Mouse (Mus musculus) cerebral cortex, adult 2 months (tissue): ENCODE results near the gene Pnma5.

Experiments used
- WGBS: fragments of 180-500 bp; shearing (Covaris S2); methylation state at CpG from one replicate; pipeline ENCODE4 v1.1.7; 2018; 5-methylcytosine and 5-hydroxymethylcytosine counted together

The Pnma5 gene

DNA sequence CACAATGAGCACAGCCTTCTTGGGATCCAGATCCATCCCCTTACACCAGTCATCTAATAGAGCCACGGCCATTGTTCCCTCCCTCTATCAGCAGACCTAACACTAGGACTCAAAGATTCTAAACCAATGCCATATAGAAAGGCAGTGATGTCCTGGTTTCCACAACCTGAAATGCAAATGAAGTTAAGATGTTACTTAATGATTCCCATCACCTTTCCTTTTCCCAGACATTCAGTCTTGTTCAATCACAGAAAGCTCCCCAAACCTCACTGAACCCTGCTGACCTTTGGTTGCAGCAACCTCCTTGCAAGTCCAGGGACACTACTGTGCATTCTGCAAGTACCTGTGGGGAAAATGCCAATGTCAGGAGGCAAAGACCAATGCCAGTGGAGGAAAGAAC is at the start of gene Pnma5:
Gene Pnma5 (minus strand): TSS at position 101 of the 400 bp plus-strand sequence.
- 84% methylated on average over 1 of the region's 1 CpGs for WGBS

- 85% methylated on average over 19 of the region's 19 CpGs for WGBS
Measured at GRCm38 (mm10) chrX:73082267-73083055, 45.6 kb upstream of the Pnma5 start, which contains the start of gene Xlr4a. Xlr4a (minus strand) TSS chrX:73082478.

GRCm38 (mm10) chrX:73066765-73067312 is 29.9 kb upstream of the Pnma5 start:
- no CpG with 5 or more reads among the region's 5 CpGs for WGBS

GRCm38 (mm10) chrX:73064415-73064793 is 27.5 kb upstream of the Pnma5 start, which contains the start of gene Pnma3:
Pnma3 (plus strand) TSS chrX:73064787.
- WGBS = 7% methylated on average over 7 of the region's 7 CpGs

DNA sequence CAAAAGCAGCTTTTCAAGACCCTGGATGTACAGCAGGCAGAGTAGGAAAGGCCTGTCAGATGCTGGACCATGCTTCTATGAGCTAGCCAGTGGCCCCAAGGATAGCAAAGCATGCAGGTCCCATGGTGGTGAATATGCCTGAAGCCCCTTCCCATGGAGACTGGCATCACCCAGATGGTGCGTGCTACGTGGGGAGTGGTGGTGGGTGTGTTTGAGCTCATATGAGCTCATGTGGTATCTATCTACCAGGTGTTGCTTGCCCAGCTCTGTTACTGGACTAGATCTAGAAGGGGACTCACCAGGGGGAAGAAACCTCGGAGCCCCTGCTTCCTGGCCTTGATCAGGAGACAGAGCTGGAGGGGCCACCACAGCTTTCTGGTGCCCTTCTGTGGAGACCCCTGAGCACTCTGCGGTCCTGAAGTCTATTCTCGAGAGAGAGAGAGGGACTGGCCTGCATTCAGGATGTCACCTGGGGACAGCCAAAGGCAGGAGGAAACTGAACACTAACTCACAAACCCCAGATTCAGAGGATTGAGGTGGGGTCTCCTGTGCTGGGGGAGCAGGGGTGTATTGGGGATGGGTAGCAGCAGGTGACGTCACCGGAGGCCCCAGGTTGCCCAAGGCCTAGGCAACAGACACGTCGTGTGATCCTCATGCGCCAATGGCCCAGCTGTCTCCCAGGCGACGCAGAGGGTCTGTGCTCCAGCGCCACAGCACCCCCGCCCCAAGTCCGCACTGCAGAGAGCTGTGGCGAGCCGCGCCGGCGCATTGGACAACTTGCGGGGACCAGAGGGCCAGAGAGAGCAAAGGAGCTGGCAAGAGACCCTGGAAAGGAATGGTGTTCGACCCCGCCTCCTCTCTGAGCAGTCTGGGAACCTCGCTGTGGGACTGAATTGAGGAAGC is 26.9 kb upstream of the Pnma5 start:
- WGBS = 30% methylated on average over 24 of the region's 24 CpGs

DNA sequence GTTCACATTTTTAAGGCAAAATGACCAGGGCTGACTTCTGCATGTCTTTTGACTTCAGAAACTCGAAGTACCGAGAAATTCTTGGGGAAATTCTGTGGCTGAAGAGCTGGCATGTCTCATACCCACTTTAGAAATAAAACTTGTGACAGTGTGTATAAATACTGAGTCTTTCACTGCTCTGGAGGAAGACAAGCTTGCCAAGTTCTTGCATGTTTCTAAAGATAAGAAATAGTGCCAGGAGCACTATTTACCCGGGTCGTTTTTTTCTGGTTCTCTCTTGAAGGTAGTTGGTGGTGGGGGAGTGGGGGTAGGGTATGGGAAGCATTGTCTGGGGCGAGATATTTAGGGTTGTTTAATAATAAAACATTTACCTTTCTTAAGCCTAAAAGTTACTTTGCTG is 25.4 kb upstream of the Pnma5 start:
- 27% methylated on average over 5 of the region's 5 CpGs for WGBS

GRCm38 (mm10) chrX:73061528-73061927 is 24.6 kb upstream of the Pnma5 start:
- 86% methylated on average over 1 of the region's 1 CpGs for WGBS

DNA sequence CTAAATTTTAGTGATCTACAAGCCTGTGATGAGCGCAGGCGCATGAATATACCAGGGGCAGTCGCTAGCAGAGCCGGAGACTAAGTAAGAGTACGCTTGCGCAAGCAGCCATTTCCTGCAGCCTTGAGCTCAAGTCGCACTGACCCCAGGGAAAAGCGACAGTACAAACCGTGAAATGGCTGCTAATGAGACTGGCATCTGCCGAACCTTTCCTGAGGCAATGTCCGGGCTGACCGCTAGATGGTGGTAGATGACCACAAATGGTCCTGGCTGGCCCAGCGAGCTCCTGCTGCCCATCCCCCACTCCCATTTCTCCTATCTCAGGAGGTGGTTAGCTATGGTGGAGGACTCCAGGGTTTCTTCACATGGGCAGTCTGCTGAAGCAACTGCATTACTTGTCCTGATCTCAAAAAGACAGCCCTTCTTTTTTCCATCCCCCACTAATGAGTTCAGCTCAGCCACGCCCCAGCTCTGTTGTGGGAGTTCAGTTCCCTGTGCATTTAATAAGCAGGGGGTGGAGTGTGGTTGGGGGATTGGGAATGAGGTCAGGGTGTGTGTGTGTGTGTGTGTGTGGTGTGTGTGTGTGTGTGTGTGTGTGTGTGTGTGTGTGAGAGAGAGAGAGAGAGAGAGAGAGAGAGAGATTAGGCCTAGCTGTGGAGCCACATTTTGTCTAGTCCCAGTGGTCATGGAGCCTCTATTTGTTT is 17.1 kb upstream of the Pnma5 start:
- 4% methylated on average over 14 of the region's 14 CpGs for WGBS

DNA sequence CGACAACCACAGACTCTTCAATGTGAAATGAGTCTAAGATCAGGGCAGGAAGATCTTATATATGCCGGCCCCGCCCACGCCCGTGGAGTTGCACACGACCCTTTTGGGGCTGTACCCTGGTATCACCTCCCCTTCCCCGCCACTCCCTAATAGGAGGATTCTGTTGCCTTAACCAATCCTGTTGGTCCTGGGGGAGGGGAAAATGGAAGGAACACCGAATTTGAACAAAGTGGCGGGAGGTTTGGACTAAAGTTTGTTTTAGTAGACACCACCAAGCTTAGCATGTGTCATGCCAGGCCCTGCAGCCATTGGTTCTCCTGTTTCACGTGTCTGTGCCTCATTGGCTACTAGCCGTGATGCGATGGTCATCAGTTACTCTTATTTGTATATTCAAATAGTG is 2.8 kb upstream of the Pnma5 start:
- WGBS = 88% methylated on average over 12 of the region's 12 CpGs

DNA sequence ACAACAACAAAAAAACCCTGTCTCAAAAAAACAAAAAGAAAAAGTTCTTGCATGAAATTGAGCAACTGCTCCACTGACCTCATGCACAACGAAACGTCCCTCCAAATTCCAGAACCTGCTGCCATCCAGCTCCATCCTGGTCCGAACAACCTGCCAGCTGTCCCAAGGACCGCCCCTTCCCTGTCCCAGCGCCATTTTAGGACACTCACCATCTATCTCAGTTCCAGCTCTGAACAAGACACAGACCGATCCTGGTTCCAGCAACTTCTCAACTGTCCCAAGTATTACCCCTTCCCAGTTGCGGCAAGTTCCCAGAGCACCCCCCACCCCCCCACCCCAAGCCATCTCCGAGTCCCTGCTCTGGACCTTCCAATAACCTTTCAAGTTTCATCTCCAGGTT is 1.9 kb upstream of the Pnma5 start:
- WGBS = 87% methylated on average over 8 of the region's 8 CpGs

DNA sequence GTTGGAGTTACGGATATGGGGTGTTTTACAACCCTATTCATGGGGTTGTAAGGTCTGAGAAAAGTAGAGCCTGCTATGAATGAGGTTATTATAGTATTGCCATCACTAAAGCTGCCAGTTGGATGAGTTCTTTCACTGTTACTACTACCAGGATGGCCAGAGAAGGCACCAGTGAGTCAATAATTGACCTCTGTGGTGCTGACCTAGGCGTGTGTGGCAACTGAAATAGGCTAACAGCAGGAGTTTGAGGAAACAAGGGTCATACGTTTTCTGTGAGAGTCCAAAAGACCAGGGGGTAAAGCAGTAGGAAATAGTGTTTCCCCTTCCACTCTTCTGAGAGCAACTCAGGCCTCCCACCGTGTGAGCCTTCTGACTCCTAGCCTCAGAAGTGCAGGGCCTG is 24.1 kb downstream of the Pnma5 start:
- 69% methylated on average over 4 of the region's 4 CpGs for WGBS

DNA sequence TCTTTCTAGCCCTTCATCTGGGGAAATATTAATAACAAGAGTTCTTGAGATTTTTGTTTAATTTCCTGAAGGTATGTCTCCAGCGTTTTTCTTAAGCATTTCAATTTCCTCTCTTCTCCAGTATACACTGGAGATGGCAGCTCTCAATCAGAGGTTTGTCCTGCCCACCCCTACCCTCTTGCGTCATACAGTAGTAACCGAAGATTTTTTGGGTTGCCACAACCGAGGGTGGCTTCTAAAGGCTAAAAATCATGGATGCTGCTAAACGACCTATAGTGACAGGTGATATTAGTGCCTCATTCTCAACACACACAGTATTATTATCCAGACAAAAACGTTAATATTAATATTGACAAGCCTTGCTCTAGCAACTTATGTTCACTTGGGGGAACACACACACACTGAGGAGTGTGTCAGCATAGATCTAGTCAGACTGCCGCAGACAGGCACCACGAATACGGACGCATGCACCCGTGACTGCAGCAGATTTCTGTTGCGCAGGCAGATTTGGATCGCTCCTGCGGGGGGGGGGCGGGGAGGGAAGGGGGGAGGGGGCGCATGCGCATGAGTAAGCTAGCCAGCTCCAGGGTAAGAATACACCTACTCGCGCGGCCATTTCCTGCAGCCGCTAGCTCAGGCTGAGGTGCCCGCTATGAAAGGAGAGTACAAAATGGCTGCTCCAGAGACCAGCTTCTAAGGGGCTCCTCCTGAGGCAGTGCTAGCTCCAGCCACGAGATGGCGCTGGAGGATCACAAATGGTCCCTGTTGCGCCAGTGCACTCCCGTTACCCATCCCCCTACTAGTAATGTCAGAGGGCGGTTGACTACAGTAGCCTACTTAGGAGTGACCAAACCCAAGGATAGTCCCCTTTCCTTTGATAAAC is 29.1 kb downstream of the Pnma5 start:
- WGBS = 6% methylated on average over 27 of the region's 27 CpGs

DNA sequence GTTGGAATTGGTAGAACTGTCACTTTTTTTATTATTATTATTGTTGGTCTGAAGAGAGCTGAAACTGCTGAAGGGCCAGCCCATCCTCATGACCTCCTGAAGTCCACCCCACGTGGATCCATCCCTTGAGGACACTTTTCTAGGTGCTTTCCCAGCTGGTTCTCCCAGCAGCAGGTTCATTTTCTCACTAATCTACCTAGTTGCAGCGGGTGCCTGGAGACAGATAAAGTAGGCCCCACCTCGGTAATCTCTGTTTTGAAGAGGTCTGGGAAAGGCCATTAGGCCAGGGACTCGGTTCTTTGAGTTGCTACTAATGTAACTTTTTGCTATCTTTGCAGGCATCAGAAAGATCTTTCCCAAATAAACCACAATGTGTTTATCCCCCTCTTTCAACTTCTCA is 31.2 kb downstream of the Pnma5 start:
- 88% methylated on average over 4 of the region's 4 CpGs for WGBS

- 81% methylated on average over 5 of the region's 5 CpGs for WGBS
Measured at GRCm38 (mm10) chrX:73003110-73003509, 33.8 kb downstream of the Pnma5 start.

DNA sequence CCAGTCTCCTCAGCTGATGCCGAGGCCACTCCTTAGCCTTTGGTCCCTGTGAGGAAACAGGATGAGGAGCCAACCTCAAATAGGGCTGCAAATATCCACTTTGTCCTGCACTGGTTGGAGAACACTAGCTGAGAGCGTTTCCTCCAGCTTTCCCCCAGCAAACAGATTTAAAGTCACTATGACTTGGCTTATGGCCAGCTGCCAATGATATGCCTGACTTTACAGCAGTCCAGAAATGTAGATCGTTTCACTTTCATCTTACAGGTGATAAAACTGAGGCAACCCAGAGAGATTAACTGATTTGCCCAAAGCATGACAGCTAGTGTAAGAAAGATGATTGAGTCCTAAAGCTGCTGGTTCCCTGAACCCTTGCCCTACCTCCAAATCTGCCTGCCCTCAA is 41.4 kb downstream of the Pnma5 start:
- 68% methylated on average over 3 of the region's 3 CpGs for WGBS

DNA sequence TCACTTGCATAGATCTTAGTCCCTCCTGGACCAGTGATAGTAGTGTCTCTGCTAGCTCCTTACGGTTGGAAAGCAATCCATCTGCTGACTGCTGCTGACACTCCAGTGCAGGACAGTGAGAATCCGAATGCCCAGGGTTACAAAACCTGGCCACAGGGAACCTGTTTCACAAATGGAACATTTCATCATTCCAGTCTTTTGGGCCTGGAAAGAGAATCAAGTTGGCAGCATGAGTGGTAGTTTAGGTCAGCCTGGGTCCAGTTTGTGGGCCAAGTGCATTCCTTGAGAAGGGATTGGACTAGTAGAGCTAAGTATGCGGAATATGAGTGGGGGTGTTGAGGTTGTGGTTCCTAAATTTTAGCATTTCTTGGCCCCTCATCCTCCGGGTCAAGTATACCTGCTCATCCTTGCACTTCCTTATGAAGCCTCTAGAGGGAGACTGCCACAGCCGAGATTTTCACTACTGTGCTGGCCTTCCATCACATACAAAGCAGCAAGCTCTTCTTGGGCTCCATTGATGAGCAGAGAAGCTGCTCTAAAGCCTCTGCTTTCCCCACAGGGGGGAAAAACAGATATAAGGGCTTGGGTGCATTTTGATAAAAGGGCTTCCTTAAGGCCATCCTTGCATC is 44.5 kb downstream of the Pnma5 start:
- 66% methylated on average over 5 of the region's 5 CpGs for WGBS

GRCm38 (mm10) chrX:72990581-72990980 is 46.3 kb downstream of the Pnma5 start:
- WGBS = 43% methylated on average over 3 of the region's 3 CpGs

DNA sequence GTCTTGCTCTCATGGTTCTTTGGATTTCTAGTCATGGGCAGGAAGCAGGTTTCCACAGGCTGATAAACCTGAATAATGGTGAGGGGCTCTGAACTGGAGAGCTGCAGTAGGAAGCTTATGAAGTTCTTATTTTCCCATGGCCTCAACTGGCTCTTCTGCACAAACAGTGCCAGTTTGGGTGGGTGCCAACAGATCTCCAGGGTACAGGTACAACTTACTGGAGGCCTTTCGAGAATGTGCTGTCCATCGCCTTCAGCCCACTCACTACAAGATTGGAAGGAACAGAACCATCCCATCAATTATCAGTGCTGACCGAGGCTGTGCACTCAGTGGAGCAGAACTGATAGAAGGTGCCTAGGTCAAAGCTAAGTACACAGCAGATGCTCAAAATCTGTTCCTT is 48.5 kb downstream of the Pnma5 start:
- 95% methylated on average over 3 of the region's 3 CpGs for WGBS

DNA sequence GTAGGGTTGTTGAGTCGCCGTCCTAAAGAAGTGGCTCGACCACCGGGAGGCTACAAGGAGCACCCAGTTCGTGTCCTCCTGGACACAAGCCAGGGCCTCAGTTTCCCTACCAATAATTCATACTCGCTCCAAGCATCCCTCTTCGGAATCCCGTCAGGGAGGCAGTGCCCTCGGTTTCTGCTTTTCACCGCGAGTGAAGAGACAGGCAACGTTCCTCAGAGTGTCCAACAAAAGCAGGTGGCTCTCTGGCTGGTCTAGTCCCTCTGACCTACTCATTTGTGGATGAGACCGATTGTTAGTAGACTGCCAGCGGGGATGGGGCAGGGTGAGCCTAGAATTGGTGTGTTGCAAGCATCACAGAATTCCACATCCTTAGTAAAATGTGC is 49.4 kb downstream of the Pnma5 start:
- WGBS = 10% methylated on average over 14 of the region's 14 CpGs

GRCm38 (mm10) chrX:72986841-72987519 is 49.9 kb downstream of the Pnma5 start, which contains the start of gene Zfp185:
Zfp185 (plus strand) TSS chrX:72987339.
- 7% methylated on average over 38 of the region's 45 CpGs for WGBS
